Mouse (Mus musculus): ENCODE measurements around the gene Creb3l1. TPM values are rescaled to one million over a fixed set of nuclear protein-coding genes. Genes with fewer than 3 reads are reported as not detected.
A peak's percentile ranks its signal among the peaks of the same experiment; 100 is the strongest.

The Creb3l1 gene
- polyA plus RNA-seq, 1 experiment from 2014 or later: 1.0 TPM

- Histone ChIP-seq H3K27me3 (no peaks in the 10 kb centered on the region), H3K4me1 (peaks cover 48% of the 10 kb centered on the region), H3K9ac (replicated peaks) (no peak overlapping the region), H3K36me3 (no peaks in the 10 kb centered on the region), H3K4me2 (replicated peaks) (no peak overlapping the region), H3K9me3 (no peaks in the 10 kb centered on the region), H3K4me3 (no peak overlapping the region), H3K27ac (replicated peaks) (no peak overlapping the region; the same call in 1 of the 2 replicates)
- ATAC-seq (replicated peaks): no peak
- 67% methylated on average over 6 of the region's 6 CpGs for WGBS
Measured at GRCm38 (mm10) chr2:91946836-91947235, 77.5 kb downstream of the Creb3l1 start.

GRCm38 (mm10) chr2:91945483-91945882 lies 78.8 kb downstream of the Creb3l1 start, which contains the start of gene Gm9821:
Gene Gm9821 (plus strand): TSS chr2:91945703.
- ATAC-seq (replicated peaks): no peak
- WGBS: 83% methylated on average over 18 of the region's 18 CpGs
- Histone ChIP-seq H3K36me3 (peaks cover 3% of the 10 kb centered on the region; the same call in 1 of the 2 replicates), H3K27me3 (no peaks in the 10 kb centered on the region), H3K4me2 (replicated peaks) (no peak within 1 kb of the TSS), H3K27ac (replicated peaks) (no peak within 1 kb of the TSS; the same call in 1 of the 2 replicates), H3K9me3 (no peaks in the 10 kb centered on the region), H3K4me3 (no peak within 1 kb of the TSS), H3K9ac (replicated peaks) (no peak within 1 kb of the TSS), H3K4me1 (peaks cover 44% of the 10 kb centered on the region)

- H3K4me1 ChIP-seq: peaks cover 33% of the 10 kb centered on the region
- H3K27me3 ChIP-seq: no peaks in the 10 kb centered on the region
- H3K9me3 ChIP-seq: no peaks in the 10 kb centered on the region
- peaks cover 4% of the 10 kb centered on the region; the same call in 1 of the 2 replicates for H3K36me3 ChIP-seq
- no peak overlapping the region for H3K4me3 ChIP-seq
- no peak overlapping the region; the same call in 1 of the 2 replicates for H3K27ac ChIP-seq (replicated peaks)
- 44% methylated on average over 13 of the region's 13 CpGs for WGBS
- H3K4me2 ChIP-seq (replicated peaks): no peak overlapping the region
- ATAC-seq (replicated peaks): peak; percentile 78
- H3K9ac ChIP-seq (replicated peaks): no peak overlapping the region
Measured at GRCm38 (mm10) chr2:91944170-91944950, 79.9 kb downstream of the Creb3l1 start.

- H3K9me3 ChIP-seq: no peaks in the 10 kb centered on the region
- H3K9ac ChIP-seq (replicated peaks): no peak overlapping the region
- peaks cover 14% of the 10 kb centered on the region for H3K4me1 ChIP-seq
- H3K4me2 ChIP-seq (replicated peaks): no peak overlapping the region
- H3K36me3 ChIP-seq: peaks cover 21% of the 10 kb centered on the region; the same call in 1 of the 2 replicates
- H3K27me3 ChIP-seq: no peaks in the 10 kb centered on the region
- no peak overlapping the region for H3K27ac ChIP-seq (replicated peaks)
- WGBS: 76% methylated on average over 6 of the region's 6 CpGs
- no peak overlapping the region for H3K4me3 ChIP-seq
- no peak for ATAC-seq (replicated peaks)
Measured at GRCm38 (mm10) chr2:91942356-91942755, 81.9 kb downstream of the Creb3l1 start.

- no peaks in the 10 kb centered on the region for H3K9me3 ChIP-seq
- H3K4me3 ChIP-seq: no peak overlapping the region
- H3K27me3 ChIP-seq: no peaks in the 10 kb centered on the region
- ATAC-seq (replicated peaks): no peak
- H3K27ac ChIP-seq (replicated peaks): no peak overlapping the region
- H3K36me3 ChIP-seq: peaks cover 33% of the 10 kb centered on the region
- H3K4me1 ChIP-seq: peaks cover 2% of the 10 kb centered on the region; the same call in 1 of the 2 replicates
- no peak overlapping the region for H3K9ac ChIP-seq (replicated peaks)
- 89% methylated on average over 15 of the region's 15 CpGs for WGBS
- no peak overlapping the region for H3K4me2 ChIP-seq (replicated peaks)
Measured at GRCm38 (mm10) chr2:91939303-91939935, 84.9 kb downstream of the Creb3l1 start.

- H3K9me3 ChIP-seq: no peaks in the 10 kb centered on the region
- H3K4me2 ChIP-seq (replicated peaks): no peak overlapping the region
- ATAC-seq (replicated peaks): no peak
- 93% methylated on average over 7 of the region's 7 CpGs for WGBS
- H3K27ac ChIP-seq (replicated peaks): no peak overlapping the region
- H3K4me3 ChIP-seq: no peak overlapping the region
- H3K36me3 ChIP-seq: peaks cover 33% of the 10 kb centered on the region
- H3K9ac ChIP-seq (replicated peaks): no peak overlapping the region
- peaks cover 13% of the 10 kb centered on the region for H3K4me1 ChIP-seq
- H3K27me3 ChIP-seq: no peaks in the 10 kb centered on the region
Measured at GRCm38 (mm10) chr2:91936154-91936553, 88.1 kb downstream of the Creb3l1 start.

- no peak overlapping the region for H3K27ac ChIP-seq (replicated peaks)
- no peak for ATAC-seq (replicated peaks)
Measured at GRCm38 (mm10) chr2:91934826-91935525, 89.3 kb downstream of the Creb3l1 start.

GRCm38 (mm10) chr2:91934016-91934415 lies 90.3 kb downstream of the Creb3l1 start:
- Histone ChIP-seq H3K36me3 (peaks cover 27% of the 10 kb centered on the region), H3K4me1 (peaks cover 31% of the 10 kb centered on the region), H3K27me3 (no peaks in the 10 kb centered on the region), H3K9ac (replicated peaks) (no peak overlapping the region), H3K9me3 (no peaks in the 10 kb centered on the region), H3K4me2 (replicated peaks) (no peak overlapping the region), H3K4me3 (no peak overlapping the region), H3K27ac (replicated peaks) (no peak overlapping the region)
- 76% methylated on average over 8 of the region's 8 CpGs for whole genome bisulfite sequencing
- no peak for ATAC-seq (replicated peaks)

More at GRCm38 (mm10) chr2:91934826-91935525, 89.3 kb downstream of the Creb3l1 start:
- Histone ChIP-seq H3K4me2 (replicated peaks) (no peak overlapping the region), H3K4me1 (peaks cover 24% of the 10 kb centered on the region), H3K9ac (replicated peaks) (no peak overlapping the region), H3K9me3 (no peaks in the 10 kb centered on the region), H3K36me3 (peaks cover 29% of the 10 kb centered on the region), H3K4me3 (no peak overlapping the region), H3K27me3 (no peaks in the 10 kb centered on the region)
- WGBS: 93% methylated on average over 9 of the region's 9 CpGs

GRCm38 (mm10) chr2:91933471-91933870 lies 90.8 kb downstream of the Creb3l1 start:
- 39% methylated on average over 9 of the region's 9 CpGs for WGBS
- H3K4me1 ChIP-seq: peaks cover 31% of the 10 kb centered on the region
- no peak overlapping the region for H3K4me2 ChIP-seq (replicated peaks)

GRCm38 (mm10) chr2:91932737-91933350 lies 91.5 kb downstream of the Creb3l1 start:
- 15% methylated on average over 6 of the region's 6 CpGs for WGBS
- no peak for ATAC-seq (replicated peaks)
- Histone ChIP-seq H3K27ac (replicated peaks) (no peak overlapping the region), H3K4me1 (peaks cover 37% of the 10 kb centered on the region), H3K4me3 (no peak overlapping the region), H3K36me3 (peaks cover 17% of the 10 kb centered on the region), H3K4me2 (replicated peaks) (no peak overlapping the region), H3K27me3 (no peaks in the 10 kb centered on the region), H3K9me3 (no peaks in the 10 kb centered on the region), H3K9ac (replicated peaks) (peak overlapping the region; percentile 83; the same call in 1 of the 2 replicates)

More at GRCm38 (mm10) chr2:91933471-91933870, 90.8 kb downstream of the Creb3l1 start:
- Histone ChIP-seq H3K9ac (replicated peaks) (no peak overlapping the region), H3K27me3 (no peaks in the 10 kb centered on the region), H3K4me3 (no peak overlapping the region), H3K27ac (replicated peaks) (no peak overlapping the region), H3K36me3 (peaks cover 22% of the 10 kb centered on the region), H3K9me3 (no peaks in the 10 kb centered on the region)
- ATAC-seq (replicated peaks): no peak
